Mouse (Mus musculus) left cerebral cortex, postnatal 10 days (tissue): ENCODE measurements around the gene Nrbp1. TPM values are rescaled to one million over a fixed set of nuclear protein-coding genes. Genes with fewer than 3 reads are reported as not detected.
A peak's percentile ranks its signal among the peaks of the same experiment; 100 is the strongest.
"Not testable (repeated sequence)": the region's sequence is repeated elsewhere in the genome, so short reads cannot be mapped to it uniquely, and the experiment has no call there.

Source experiments
- DNase-seq, 2 experiments: peaks; one replicate each; pipeline ENCODE4 v3.0.0; 2021 to 2022; ENCODE audit warnings: low spot score in 2 of 2, mixed read lengths in 1 of 2; ENCODE audit errors: extremely low spot score in 1 of 2
- intact Hi-C: fragments of 180-260 bp; cut with DNase I; formaldehyde crosslinking; loops from one replicate; pipeline ENCODE4 v1.15.1; 2025
- total RNA-seq, 2 experiments: library from RNA; stranded (reverse); gene quantifications; 2 replicates each; pipeline ENCODE4 v1.2.3; 2021

Gene Nrbp1
- total RNA-seq, 2 experiments from 2014 or later, result 73.0 to 77.3 TPM

DNA sequence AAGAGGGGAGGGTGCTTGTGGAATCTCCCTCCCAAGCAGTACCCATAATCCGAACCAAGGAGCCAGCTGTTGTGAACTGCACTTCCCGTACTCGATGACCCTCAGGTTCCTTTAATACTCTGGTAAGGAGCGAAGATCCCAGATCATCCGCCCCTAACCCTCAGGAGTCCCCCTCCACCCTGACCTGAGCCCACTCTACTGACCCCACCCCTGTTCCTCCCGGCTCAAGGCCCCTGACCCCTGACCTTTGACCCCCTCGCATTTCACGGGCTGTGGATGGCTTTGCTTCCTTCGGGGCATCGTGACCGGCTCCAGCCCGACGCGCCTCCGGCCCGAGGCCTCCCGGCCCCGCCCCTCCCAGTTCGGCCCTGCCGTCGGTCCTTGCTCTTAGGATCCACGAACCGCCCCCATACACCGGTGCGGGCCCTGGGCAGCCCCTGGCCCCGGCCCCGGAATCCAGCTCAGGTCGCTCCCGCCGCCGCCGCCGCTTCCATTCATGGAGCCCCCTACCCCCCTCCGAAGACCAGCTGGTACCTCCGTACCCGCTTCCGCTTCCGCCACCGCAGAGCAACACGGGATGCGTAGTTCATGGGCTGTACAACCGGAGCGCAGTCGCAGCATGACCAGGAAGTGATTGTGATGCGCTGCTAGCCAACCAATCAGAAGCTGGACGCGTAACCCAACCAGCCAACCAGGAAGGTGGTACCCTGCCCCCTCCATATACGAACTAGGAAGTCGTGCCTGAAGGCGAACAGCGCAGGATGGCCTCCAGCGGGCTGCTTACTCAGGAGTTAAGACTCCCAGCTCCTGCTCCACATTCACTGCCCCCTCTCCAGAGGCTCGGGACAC is 38.7 kb upstream of the Nrbp1 start, which contains the start of gene Zfp513:
Gene Zfp513, minus strand, starts transcription at position 562 of the 849 bp plus-strand sequence.
- peak; percentile 97 to 99 for DNase-seq
- intact Hi-C loops, result no loop called here

- intact Hi-C loops, result no loop called here
- DNase-seq, result no peak
Observed at GRCm38 (mm10) chr5:31202933-31203332, 37.7 kb upstream of the Nrbp1 start.

GRCm38 (mm10) chr5:31203866-31204265 is 36.8 kb upstream of the Nrbp1 start:
- intact Hi-C loops, result no loop called here
- no peak for DNase-seq

DNA sequence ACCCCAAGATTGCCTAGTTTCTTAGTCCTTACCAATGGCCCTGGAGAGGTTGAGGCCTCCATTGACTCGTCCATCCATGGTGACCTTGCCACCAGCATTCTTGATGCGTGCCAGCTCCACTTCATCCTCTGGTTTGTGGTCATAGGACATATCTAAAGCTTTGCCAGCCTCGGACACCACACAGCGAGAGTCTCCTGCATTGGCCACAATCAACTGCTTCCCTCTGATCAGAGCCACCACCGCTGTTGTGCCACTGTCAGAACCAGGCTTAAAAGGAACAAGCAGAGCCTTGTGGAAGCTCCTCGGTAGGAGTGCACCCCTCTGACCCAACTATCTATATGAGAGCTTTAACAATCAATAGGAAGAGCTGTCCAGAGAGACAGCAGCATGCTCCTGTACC is 36.2 kb upstream of the Nrbp1 start:
- no peak for DNase-seq

GRCm38 (mm10) chr5:31216554-31216953 is 24.1 kb upstream of the Nrbp1 start:
- DNase-seq, result not testable (repeated sequence)
- intact Hi-C loops, result loop anchor here (5.0 kb wide), 1 partner anchor 111 kb away; no protein-coding TSS in a partner anchor

More for the DNA sequence above, 36.2 kb upstream of the Nrbp1 start:
- intact Hi-C loops, result no loop called here

- intact Hi-C loops, result loop anchor here (5.0 kb wide), 1 partner anchor 109 kb away; no protein-coding TSS in a partner anchor
- no peak for DNase-seq
Observed at GRCm38 (mm10) chr5:31218294-31218693, 22.4 kb upstream of the Nrbp1 start.

DNA sequence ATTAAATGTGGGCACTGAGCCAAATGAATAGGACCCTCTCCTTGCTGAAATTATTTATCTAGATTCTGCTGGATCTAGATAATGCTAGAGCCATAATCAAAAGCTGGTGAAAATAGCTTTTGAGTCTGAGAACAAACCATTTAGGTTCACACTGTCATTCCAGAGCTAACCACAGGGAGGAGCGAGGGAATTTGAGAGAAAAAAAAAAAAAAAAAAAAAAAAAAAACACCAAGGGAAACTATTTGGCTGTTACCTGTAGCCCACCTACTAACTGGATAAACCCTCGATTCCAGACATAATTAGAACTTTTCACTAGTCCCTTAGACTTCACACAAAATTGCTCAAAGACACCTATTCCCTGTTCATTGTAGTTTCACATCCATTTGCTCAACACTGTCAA is 21.6 kb upstream of the Nrbp1 start:
- intact Hi-C loops, result loop anchor here (5.0 kb wide), 1 partner anchor 108 kb away; no protein-coding TSS in a partner anchor
- DNase-seq, result no peak

GRCm38 (mm10) chr5:31219474-31219873 is 21.2 kb upstream of the Nrbp1 start:
- intact Hi-C loops, result loop anchor here (5.0 kb wide), 1 partner anchor 108 kb away; no protein-coding TSS in a partner anchor
- no peak for DNase-seq

GRCm38 (mm10) chr5:31219911-31220447 is 20.7 kb upstream of the Nrbp1 start:
- intact Hi-C loops, result loop anchor here (2.0 to 5.0 kb wide), 2 partner anchors 21 to 107 kb away; partner anchors contain the start of genes Gm9970 and Nrbp1
- peak in 1 of 2 experiments; percentile 81 for DNase-seq

DNA sequence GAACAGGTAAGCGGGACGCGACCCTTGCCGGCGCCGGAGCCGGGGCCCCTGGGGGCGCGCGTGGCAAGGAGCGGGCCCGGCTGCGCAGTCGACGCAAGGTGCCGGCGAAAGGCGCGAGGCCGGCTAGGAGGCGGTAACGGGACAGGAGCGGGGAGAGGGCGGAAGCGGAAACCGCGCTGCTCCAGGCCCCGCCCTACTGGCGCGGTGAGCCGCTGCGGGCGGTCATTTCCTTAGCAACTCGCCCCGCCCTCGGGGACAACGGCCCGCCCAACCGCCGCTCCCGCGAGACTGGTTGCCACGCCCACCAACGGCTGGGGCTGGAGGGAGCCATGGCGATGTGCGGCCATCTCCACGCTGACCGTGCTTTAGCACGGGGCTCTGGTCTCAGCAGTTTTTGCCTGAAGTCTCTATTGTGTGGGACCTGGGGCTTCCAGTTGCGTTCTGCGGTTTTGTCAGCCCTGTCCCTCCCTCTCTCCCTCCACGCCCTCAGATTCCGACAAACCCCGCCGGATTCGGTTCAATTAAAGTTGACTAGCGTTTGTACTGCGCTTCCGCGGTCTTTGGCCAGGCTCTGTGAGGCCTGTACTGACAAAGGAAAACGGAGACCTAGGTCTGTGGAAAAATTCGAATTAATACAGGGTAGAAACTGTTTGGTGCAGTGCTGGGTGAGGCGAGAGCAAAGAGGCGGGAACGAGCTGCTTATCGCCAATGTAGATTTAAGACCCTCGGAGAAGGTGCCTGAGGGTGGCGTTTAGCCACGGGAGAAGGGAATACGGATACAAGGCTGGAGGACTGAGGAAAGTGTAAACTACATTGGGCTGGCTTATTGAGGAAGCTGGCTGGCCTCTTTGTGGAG is 20.0 kb upstream of the Nrbp1 start, which contains the start of gene Ppm1g:
Gene Ppm1g, minus strand, starts transcription at position 240 of the 856 bp plus-strand sequence.
- DNase-seq, result peak; percentile 94 to 98
- intact Hi-C loops, result loop anchor here (2.0 kb wide), 1 partner anchor 20 kb away; the partner anchor contains the start of genes Gm9970 and Nrbp1

- DNase-seq, result peak in 1 of 2 experiments; percentile 62
- intact Hi-C loops, result loop anchor here (2.0 kb wide), 1 partner anchor 19 kb away; the partner anchor contains the start of genes Gm9970 and Nrbp1
Observed at GRCm38 (mm10) chr5:31221304-31221945, 19.2 kb upstream of the Nrbp1 start.

DNA sequence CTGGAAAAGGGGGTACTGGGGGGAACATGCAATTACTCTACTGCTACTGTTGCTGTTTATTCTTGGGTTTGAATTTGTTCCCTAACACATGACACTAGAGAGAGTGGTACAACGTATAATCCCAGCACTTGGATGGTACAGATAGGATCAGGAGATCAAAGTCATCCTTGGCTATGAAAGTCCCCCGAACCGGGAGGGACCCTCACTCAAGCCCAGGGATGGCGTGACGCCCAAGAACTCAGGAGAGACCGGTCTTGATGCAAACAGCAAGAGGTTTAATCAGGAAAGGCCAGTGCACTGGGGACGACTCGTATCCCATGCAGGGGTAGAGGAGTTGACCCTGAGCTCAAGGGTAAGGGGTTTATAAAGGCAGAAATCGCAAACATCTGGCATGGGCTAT is 18.0 kb upstream of the Nrbp1 start:
- DNase-seq, result peak in 1 of 2 experiments; percentile 39
- intact Hi-C loops, result no loop called here

- intact Hi-C loops, result no loop called here
Observed at GRCm38 (mm10) chr5:31226641-31227040, 14.0 kb upstream of the Nrbp1 start.

DNA sequence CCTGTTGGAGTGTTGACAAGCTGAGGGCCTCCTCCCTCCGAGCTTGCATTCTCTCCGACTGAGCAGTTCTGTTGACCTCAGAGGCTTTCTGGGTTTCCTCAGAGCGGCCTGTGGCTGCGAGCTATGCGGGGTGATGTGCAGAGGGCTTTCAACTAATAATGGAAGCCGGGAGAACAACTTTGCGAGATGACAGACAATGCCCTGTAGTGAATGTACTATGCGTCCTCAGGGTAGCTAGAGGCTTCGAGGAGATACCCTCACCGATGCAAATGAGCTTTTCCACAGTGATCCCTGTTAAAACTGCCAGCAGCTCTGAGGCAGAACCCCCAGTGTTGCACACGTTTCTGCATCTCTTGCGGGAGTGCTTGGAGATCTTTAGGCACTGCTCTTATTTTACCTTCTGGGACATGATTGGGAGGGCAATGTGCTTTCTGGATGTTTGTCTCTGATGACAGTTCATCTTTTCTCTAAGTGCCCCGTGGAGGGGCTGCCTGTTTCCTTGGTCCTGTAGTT is 914 bp downstream of the Nrbp1 start:
- intact Hi-C loops, result loop anchor here (2.0 kb wide), 1 partner anchor 21 kb away; the partner anchor contains the start of gene Ppm1g
- no peak for DNase-seq

More at GRCm38 (mm10) chr5:31226641-31227040, 14.0 kb upstream of the Nrbp1 start:
- no peak for DNase-seq

DNA sequence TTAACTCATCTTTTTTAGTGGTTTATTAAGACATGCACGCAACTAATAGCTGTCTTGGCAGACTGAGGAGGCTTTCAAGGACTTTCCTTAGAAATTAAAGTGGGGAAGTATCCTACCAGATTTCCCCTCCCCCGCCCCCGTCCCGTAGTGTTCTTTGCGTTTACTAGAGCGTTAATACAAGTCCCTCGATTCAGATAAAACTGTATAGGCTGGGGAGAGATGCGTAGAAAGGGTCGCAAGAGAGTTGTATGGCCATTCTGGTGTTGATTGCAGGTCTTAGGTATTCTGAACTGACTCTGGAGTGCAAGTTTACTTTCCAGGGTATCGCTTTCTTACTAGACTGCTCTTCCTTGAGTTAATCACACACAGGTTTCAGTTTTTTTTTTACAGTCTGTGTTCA is 1.5 kb downstream of the Nrbp1 start:
- DNase-seq, result no peak
- intact Hi-C loops, result no loop called here

DNA sequence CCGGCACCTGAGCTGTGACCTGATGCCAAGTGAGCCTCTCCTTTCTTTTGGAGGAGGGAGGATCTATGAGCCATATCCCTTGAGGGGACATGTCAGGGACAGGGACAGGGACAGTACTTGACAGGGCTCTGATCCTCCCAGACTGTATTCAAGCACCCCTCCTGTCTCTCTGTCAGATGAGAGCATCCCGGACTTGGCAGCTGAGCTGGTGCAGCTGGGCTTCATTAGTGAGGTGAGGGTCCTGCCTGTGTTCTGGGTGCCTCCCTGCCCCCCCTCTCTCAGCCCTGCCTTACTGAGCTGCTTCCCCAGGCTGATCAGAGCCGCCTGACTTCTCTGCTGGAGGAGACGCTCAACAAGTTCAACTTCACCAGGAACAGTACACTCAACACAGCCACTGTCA is 10.1 kb downstream of the Nrbp1 start:
- intact Hi-C loops, result loop anchor here (5.0 kb wide), 1 partner anchor 53 kb away; no protein-coding TSS in a partner anchor
- DNase-seq, result no peak

GRCm38 (mm10) chr5:31251541-31252101 is 11.0 kb downstream of the Nrbp1 start, which contains the start of gene Krtcap3:
TSS of gene Krtcap3 (plus strand) at chr5:31251691.
- DNase-seq, result peak in 1 of 2 experiments; percentile 66
- intact Hi-C loops, result loop anchor here (5.0 kb wide), 1 partner anchor 54 kb away; no protein-coding TSS in a partner anchor
